Mouse (Mus musculus) stomach, embryonic 14.5 days (tissue): Measurements from ENCODE around the gene Myo1c. TPM values are rescaled to one million over a fixed set of nuclear protein-coding genes. Genes with fewer than 3 reads are reported as not detected.

Source experiments
- ATAC-seq: fragments of 200-750 bp; cut with Nextera tagmentation; 2 replicates; pipeline ENCODE4 v1.8.0; 2017; ENCODE audit warnings: low read depth, moderate TSS enrichment; ENCODE audit not compliant: insufficient number of reproducible peaks, insufficient read depth, low FRiP score
- H3K27ac ChIP-seq: fragments of 300-500 bp; sonication (generic); 2 replicates; pipeline ENCODE4 v1.5.1; 2014; ENCODE audit warnings: mild to moderate bottlenecking, low read length, moderate library complexity, mixed read lengths
- H3K27me3 ChIP-seq: fragments of 300-500 bp; sonication (generic); 2 replicates; pipeline ENCODE4 v1.6.1; 2014; ENCODE audit warnings: low read length, control low read depth, mixed read lengths; ENCODE audit not compliant: control insufficient read depth, insufficient read depth
- H3K36me3 ChIP-seq: fragments of 300-500 bp; sonication (generic); 2 replicates; pipeline ENCODE4 v1.6.1; 2014; ENCODE audit warnings: mild to moderate bottlenecking, control low read depth, low read length, moderate library complexity, mixed read lengths; ENCODE audit not compliant: control insufficient read depth, insufficient read depth
- H3K4me1 ChIP-seq: fragments of 300-500 bp; sonication (generic); 2 replicates; pipeline ENCODE4 v1.6.1; 2014; ENCODE audit warnings: low read length, control low read depth, mixed read lengths; ENCODE audit not compliant: control insufficient read depth, insufficient read depth
- H3K4me2 ChIP-seq: fragments of 300-500 bp; sonication (generic); replicated peaks from 2 replicates; pipeline ENCODE4 v1.6.1; 2014; ENCODE audit warnings: low read depth, low read length, control low read depth
- H3K4me3 ChIP-seq: fragments of 300-500 bp; sonication (generic); 2 replicates; pipeline ENCODE4 v1.5.1; 2014; ENCODE audit warnings: low read depth, low read length, control low read depth
- H3K9ac ChIP-seq: fragments of 300-500 bp; sonication (generic); replicated peaks from 2 replicates; pipeline ENCODE4 v1.6.1; 2014; ENCODE audit warnings: low read depth, mild to moderate bottlenecking, control low read depth, low read length, moderate library complexity, mixed read lengths
- H3K9me3 ChIP-seq: fragments of 300-500 bp; sonication (generic); 2 replicates; pipeline ENCODE4 v1.6.1; 2016; ENCODE audit warnings: low read depth, low read length, control low read depth; ENCODE audit not compliant: control insufficient read depth
- WGBS: fragments of 180-500 bp; shearing (Covaris S2); extraction: QIAGEN DNeasy Blood & Tissue Kit; methylation state at CpG from one replicate; pipeline ENCODE4 v1.1.7; 2014; 5-methylcytosine and 5-hydroxymethylcytosine counted together
- polyA plus RNA-seq: library from polyadenylated mRNA; unstranded; fragments of >200 nt; fragmentation: Nextera tagmentation; extraction: Ambion mirVana; gene quantifications from 2 replicates; pipeline ENCODE4 v1.2.1, GENCODE M21; 2014

The Myo1c gene
- polyA plus RNA-seq, 1 experiment from 2014 or later = 31.2 TPM

DNA sequence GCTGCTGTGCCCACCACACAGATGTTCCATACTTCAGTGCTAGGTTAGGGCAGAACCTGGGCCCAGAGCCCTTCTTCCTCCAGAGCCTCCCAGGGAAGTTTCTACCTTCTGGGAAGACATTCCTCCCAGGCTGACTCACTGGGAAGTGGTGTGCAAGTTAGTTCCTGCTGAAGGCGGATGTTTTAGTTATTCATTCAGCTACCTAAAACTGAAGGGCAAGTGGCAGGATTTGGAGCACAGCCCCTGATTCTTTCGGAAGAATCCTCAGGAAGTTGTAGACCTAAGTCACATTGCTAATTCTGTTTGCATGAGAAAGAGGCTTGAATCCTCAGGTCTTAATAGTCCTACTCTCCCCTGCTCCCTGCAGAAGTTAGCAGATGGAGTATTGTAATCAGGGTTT lies 28.9 kb upstream of the Myo1c start:
- H3K4me2 ChIP-seq = no peak overlapping the region
- no peak overlapping the region for H3K4me3 ChIP-seq
- H3K4me1 ChIP-seq = 0 out of 2 replicates have a peak, but pooled peaks cover 3% of the 10 kb centered on the region
- H3K27ac ChIP-seq = no peak overlapping the region
- no peak for ATAC-seq
- H3K36me3 ChIP-seq = peaks cover 43% of the 10 kb centered on the region
- H3K9me3 ChIP-seq = no peaks in the 10 kb centered on the region
- 91% methylated on average over 2 of the region's 2 CpGs for WGBS
- no peak overlapping the region for H3K9ac ChIP-seq
- H3K27me3 ChIP-seq = no peaks in the 10 kb centered on the region

DNA sequence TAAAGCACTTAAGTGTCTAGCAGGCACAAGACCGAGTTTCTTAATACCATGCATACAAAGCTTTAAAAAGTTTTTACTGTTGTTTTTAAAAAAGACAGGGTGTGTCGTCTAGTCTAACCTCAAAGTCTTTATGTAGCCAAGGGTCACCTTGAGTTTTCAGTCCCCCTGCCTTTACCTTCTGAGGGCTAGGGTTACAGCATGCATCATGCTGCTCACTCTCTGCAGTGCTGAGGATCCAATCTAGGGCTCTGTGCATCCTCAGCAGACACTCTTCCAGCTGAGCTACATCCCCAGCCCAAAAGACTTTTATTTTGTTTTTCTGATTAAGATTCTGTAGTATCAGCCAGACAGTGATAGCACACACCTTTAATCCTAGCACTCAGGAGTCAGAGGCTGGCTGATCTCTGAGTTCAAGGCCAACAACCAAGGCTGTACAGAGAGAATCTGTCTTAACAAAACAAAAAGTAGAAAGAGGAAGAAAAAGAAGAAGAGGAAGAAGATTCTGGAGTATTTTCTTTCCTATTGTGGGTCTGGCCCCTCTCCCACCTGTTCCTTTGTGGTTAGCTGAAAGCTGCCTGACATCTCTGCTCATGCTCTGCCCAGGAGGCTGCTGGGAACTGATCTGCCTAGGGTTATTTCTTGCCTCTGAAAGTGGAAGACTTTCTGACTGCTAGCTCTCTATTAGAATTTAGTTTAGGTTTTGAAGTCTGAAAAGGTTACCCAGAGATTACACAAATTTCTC lies 27.5 kb upstream of the Myo1c start:
- Histone ChIP-seq H3K4me2 (no peak overlapping the region), H3K4me1 (0 out of 2 replicates have a peak, but pooled peaks cover 3% of the 10 kb centered on the region), H3K27ac (no peak overlapping the region), H3K36me3 (peaks cover 49% of the 10 kb centered on the region), H3K9me3 (no peaks in the 10 kb centered on the region), H3K27me3 (no peaks in the 10 kb centered on the region), H3K4me3 (no peak overlapping the region), H3K9ac (no peak overlapping the region)
- no peak for ATAC-seq
- 89% methylated on average over 2 of the region's 2 CpGs for WGBS

DNA sequence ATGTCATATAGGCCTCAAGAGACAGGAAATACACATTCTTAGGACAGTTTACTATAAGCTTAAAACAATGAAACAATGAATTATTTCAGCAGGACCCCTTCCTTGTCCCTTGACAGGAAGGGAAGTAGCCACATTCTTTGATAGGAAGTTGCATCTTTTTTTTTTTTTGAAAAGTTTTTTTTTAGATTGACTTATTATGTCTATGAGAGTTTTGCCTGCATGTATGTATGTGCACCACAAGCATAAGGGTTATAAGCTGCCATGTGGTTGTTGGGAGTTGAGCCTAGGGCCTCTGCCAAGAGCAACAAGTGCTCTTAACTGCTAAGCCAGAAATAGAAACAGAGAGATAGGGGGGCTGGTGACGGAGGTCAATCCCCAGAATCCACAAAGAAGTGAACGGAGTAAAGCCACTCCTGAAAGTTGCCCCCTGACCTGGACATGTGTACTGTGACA lies 26.2 kb upstream of the Myo1c start:
- H3K27ac ChIP-seq = peak overlapping the region; percentile 24; the same call in 1 of the 2 replicates
- peaks cover 47% of the 10 kb centered on the region for H3K36me3 ChIP-seq
- H3K4me1 ChIP-seq = 0 out of 2 replicates have a peak, but pooled peaks cover 3% of the 10 kb centered on the region
- H3K4me2 ChIP-seq = no peak overlapping the region
- no peaks in the 10 kb centered on the region for H3K27me3 ChIP-seq
- no peak overlapping the region for H3K9ac ChIP-seq
- no peak overlapping the region for H3K4me3 ChIP-seq
- no peaks in the 10 kb centered on the region for H3K9me3 ChIP-seq
- 73% methylated on average over 2 of the region's 2 CpGs for WGBS
- no peak for ATAC-seq

DNA sequence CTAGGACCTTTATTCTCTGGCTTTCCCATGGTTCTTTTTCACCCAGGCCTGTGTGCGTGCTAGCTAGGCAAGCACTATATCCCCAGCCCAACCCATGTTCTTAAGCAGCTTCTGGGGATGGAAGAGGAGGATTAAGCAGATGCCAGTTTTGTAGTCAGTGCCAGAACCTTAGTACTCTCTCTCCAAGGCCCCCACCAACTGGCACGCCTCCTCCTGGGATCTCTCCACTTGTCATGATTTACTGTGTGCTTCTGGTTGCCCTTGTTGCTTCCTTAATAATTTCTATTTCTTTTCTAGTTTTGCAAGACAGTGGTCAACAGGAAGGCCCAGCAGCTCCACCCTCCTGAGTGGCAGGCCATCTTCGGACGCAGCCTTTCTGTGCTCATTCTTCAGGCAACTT lies 24.5 kb upstream of the Myo1c start:
- no peaks in the 10 kb centered on the region for H3K27me3 ChIP-seq
- no peak overlapping the region for H3K4me2 ChIP-seq
- H3K9ac ChIP-seq = no peak overlapping the region
- no peak overlapping the region for H3K27ac ChIP-seq
- no peak overlapping the region for H3K4me3 ChIP-seq
- ATAC-seq = no peak
- H3K4me1 ChIP-seq = no peaks in the 10 kb centered on the region
- 90% methylated on average over 4 of the region's 4 CpGs for WGBS
- peaks cover 33% of the 10 kb centered on the region for H3K36me3 ChIP-seq
- H3K9me3 ChIP-seq = no peaks in the 10 kb centered on the region

DNA sequence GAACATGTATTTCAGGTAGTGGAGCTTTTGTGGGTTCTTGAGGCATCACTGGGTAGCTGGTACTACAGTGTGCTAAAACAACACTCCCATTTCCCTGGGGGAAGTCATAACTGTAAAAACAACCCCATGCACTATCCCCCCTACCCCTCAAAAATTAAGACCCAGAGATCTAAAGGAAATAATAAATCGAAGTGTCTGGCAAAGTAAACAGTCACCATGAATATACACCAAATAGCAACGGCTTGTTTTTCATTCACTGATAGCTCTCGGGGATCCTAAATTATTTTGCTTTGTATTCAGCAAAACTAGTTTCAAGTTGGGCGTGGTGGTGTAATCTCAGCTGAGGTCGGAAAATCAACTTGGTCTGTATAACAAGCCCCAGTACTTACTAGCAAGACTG lies 20.2 kb upstream of the Myo1c start:
- Histone ChIP-seq H3K4me2 (peak overlapping the region; percentile 74), H3K4me1 (0 out of 2 replicates have a peak, but pooled peaks cover 5% of the 10 kb centered on the region), H3K4me3 (peak overlapping the region; percentile 45), H3K9ac (peak overlapping the region; percentile 66), H3K9me3 (no peaks in the 10 kb centered on the region), H3K36me3 (peaks cover 20% of the 10 kb centered on the region), H3K27me3 (no peaks in the 10 kb centered on the region), H3K27ac (peak overlapping the region; percentile 34)
- WGBS = 6% methylated on average over 5 of the region's 5 CpGs
- ATAC-seq = no peak

DNA sequence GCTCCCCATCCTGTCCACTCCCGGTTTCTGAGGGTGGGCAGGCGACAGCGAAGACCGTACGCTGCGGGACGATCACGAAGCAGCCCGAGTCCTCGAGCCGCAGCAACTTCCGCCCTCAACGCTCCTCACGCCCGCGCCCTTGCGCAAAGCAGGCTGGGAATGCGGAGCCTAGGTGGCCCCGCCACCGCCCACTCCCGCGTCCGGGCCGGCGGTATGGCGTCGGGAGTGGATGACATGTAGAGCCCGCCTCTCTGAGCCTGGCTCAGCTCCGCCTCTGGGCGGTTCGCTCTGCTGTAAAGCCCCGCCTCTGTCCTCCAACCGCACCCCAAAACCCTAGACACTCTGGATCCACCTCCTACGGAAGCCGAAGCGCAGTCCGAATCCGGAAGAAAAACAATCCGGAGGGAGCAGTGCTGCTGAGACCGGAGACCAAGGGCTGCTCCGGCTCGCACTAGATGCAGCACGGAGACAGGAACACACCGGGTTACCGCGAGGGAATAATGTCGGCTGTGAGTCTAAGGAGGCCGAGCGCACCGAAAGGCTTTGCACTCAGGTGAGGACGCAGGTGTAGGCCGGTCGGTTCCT lies 19.6 kb upstream of the Myo1c start, which contains the start of gene Inpp5k:
TSS of gene Inpp5k (plus strand) at position 344 of the 585 bp plus-strand sequence.
- Histone ChIP-seq H3K27me3 (no peaks in the 10 kb centered on the region), H3K4me2 (peak within 1 kb of the TSS; percentile 74), H3K9ac (peak within 1 kb of the TSS; percentile 66), H3K4me1 (0 out of 2 replicates have a peak, but pooled peaks cover 5% of the 10 kb centered on the region), H3K27ac (peak within 1 kb of the TSS; percentile 34), H3K9me3 (no peaks in the 10 kb centered on the region), H3K36me3 (peaks cover 13% of the 10 kb centered on the region; the same call in 1 of the 2 replicates), H3K4me3 (peak within 1 kb of the TSS; percentile 45)
- peak; percentile 100 for ATAC-seq
- under 1% methylated on average over 53 of the region's 53 CpGs for WGBS

DNA sequence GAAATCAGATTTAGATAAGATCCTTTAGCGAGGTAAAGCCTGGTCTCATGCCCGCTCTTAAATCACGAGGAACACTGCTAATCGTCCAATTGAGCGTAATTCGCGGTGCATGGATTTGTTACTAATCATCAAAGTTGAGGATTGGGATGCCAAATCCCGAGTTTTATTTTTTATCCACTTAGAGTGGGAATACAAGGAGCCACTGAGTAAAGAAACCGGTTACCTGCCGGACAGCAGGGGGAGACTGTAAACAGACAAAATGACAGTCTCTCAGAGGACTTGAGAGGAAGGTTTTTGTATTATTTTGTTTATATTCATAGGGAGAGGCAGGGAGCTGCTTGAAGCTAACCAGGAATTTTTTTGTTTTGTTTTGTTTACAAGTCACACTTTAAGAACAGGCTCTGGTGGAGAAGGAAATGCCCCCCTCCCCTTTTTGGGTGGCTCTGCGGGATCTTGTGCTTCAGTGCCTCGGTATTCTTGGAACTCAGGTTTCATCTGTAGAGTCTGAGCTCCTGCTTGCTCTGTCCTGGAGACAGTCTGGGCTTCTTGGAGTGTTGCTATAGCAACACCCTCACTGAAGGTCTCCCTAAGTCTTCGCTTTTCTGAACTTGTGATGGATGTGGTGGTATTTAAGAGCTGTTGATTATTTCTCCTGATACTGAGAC lies 18.6 kb upstream of the Myo1c start:
- Histone ChIP-seq H3K4me3 (peak overlapping the region; percentile 45), H3K36me3 (peaks cover 8% of the 10 kb centered on the region; the same call in 1 of the 2 replicates), H3K27me3 (no peaks in the 10 kb centered on the region), H3K9me3 (no peaks in the 10 kb centered on the region), H3K27ac (no peak overlapping the region), H3K4me1 (0 out of 2 replicates have a peak, but pooled peaks cover 5% of the 10 kb centered on the region), H3K4me2 (peak overlapping the region; percentile 74), H3K9ac (peak overlapping the region; percentile 15; the same call in 1 of the 2 replicates)
- 5% methylated on average over 13 of the region's 13 CpGs for WGBS
- ATAC-seq = no peak

DNA sequence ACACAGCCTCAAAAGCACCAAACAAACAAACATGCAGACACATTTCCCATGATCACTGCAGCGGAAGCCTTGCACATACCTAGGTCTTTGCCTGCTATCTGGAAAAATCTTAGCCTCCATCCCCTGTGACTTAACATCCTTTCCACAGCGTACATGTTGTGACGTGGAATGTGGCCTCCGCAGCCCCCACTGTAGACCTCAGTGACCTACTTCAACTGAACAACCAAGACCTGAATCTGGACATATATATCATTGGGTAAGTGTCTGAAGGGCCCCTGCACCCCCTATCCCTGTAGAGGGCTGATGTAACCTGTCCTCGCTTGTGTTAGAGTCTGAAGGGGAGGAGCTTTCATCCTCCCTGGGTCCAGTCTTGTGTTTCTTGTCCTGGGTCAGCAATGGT lies 17.4 kb upstream of the Myo1c start:
- H3K4me2 ChIP-seq = no peak overlapping the region
- 88% methylated on average over 5 of the region's 5 CpGs for WGBS
- H3K9me3 ChIP-seq = no peaks in the 10 kb centered on the region
- no peaks in the 10 kb centered on the region; the same call in 1 of the 2 replicates for H3K36me3 ChIP-seq
- H3K27ac ChIP-seq = no peak overlapping the region
- H3K4me3 ChIP-seq = no peak overlapping the region
- 0 out of 2 replicates have a peak, but pooled peaks cover 5% of the 10 kb centered on the region for H3K4me1 ChIP-seq
- no peak overlapping the region for H3K9ac ChIP-seq
- no peak for ATAC-seq
- H3K27me3 ChIP-seq = no peaks in the 10 kb centered on the region
